Mouse (Mus musculus) heart, adult 8-10 months (tissue): Measurements from ENCODE around the gene Neurod4. TPM values are rescaled to one million over a fixed set of nuclear protein-coding genes. Genes with fewer than 3 reads are reported as not detected.
"Not testable (repeated sequence)": the region's sequence is repeated elsewhere in the genome, so short reads cannot be mapped to it uniquely, and the experiment has no call there.

Source experiments
- DNase-seq: peaks from one replicate; pipeline ENCODE4 v3.0.0; 2022; ENCODE audit warnings: low spot score
- total RNA-seq, 4 experiments: library from RNA; stranded (reverse); gene quantifications; 2 replicates each; pipeline ENCODE4 v1.2.4; 2022

Neurod4 gene
- total RNA-seq, result not detected

DNA sequence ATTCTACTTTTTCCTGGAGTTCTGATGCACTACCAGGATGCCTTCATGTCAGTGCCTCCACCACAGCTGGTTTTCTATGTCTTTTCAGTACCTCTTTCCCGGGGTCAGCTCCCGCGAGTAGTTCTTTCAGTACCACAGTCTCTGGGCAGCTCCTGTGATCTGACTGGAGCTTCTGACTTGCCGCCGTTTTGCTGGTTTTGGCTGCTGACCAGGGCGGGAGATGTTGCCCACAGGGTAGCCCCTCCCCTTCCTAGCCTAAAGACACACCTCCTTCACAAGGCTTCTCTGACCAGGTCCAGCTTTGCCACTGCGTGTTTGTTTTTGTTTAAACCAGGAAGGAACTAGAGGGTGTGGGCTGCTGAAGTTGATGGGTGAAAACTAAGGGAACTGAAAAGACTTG, at the start of gene Neurod4:
Gene Neurod4 (minus strand): TSS at position 175 of the 400 bp plus-strand sequence.
- DNase-seq, result no peak

DNA sequence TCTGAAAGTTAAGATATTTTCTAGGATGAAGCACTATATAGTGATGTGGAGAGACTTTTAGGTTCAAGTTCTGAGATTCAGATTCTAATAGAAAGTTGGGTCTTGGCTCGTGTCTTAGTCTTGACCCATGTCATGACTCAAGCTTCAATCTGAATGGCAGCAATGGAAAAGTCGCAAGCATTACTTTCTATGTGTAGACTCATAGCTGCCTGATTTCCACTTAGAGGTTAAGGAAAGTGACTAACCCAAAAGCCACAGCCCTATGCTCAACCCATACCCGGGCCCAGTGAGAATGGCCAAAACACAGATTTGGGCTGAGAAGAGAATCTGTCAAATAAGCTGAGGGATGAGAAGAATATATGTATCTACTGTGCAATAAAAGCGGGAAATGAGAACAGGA, 44.2 kb upstream of the Neurod4 start:
- DNase-seq, result no peak

DNA sequence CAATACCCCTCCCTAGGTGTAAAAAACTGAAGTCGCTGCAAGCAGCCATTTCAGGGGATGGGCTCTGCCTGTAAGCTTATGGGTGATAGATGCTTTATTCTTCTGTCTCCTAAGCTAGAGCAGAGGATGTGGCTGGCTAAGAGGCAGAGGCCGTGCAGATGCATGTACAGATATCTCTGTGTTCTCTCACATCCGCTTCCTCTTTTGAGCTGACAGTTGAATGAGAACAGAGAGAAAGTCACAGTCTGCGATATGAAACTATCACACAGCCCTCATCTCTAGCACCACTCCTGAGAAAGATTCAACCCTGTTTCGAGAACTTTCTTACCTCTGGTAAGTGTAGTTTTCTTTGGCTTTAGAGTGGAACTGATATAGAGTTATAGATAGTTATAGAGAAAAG, 42.6 kb upstream of the Neurod4 start, which contains the start of gene Tespa1:
Gene Tespa1 (plus strand): TSS at position 234 of the 400 bp plus-strand sequence.
- no peak for DNase-seq

DNA sequence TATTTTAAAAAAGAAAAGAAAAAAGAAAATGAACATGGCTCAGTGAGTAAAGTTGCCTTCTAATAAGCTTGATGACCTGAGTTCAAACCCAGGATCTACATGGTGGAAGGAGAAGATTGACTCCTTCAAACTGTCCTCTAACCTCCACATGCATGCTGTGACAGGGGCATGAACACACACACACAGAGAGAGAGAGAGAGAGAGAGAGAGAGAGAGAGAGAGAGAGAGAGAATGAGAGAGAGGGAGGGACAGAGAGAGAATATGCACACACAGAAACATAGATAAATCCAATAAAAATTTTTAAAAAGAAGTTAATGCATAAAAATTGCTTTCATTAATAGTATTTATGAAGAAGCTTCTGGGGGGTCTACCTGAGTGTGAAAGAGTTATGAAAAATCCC, 42.0 kb upstream of the Neurod4 start:
- DNase-seq, result no peak

DNA sequence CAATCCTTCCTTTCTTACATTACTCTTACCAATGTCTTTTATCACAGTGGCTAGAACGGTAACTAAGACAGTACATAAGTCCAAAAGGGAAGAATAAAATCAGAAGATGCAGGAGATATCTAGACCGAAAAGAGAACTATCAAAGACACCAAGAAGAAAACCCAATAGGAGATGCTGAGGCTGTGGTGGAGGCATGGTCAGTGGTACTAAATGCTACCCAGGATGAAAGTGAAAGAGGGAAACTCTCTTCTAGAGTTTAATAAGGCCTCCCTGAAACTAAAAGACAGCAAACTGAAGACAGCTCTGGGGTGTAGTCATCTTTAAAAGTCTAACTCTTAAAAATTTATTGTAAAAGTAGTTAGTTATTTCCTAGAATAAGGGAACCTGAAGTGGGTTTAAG, 40.7 kb upstream of the Neurod4 start:
- no peak for DNase-seq

DNA sequence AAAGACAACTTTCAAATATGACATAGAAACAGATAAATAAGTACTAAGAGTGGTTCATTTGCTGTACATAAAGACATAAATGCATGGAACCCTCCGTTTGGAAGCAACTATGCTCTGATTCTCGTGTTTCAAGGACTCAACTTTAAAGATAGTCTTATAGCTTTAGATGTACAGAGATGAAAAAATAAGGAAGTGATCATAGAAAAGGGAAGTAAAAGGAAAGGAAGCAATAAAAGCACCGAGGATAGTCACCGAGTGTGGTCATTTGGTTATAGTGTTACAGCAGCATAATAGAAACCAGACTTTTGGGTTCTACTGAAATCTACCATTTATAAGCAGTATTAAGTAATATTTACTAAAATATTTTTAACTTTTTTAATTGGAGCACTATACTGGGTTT, 38.7 kb upstream of the Neurod4 start:
- DNase-seq, result no peak

DNA sequence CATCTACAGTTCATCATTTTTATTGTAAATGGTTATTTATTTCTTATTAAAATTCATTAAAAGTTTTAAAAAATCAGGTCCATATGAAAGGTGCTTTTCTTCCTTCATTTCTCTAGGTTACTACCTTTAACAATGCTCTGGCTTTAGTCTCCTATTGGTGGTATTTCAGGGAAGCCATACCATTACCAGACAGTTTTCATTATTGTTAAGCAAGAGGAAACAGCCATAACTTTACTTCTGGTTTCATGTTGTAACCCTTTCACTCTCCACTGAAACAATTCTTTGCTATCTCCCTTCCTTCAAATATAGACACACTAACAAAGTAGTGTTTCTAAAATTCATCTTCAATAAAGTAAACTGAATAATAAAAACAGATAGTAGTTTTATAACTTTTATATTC, 35.8 kb upstream of the Neurod4 start:
- no peak for DNase-seq

DNA sequence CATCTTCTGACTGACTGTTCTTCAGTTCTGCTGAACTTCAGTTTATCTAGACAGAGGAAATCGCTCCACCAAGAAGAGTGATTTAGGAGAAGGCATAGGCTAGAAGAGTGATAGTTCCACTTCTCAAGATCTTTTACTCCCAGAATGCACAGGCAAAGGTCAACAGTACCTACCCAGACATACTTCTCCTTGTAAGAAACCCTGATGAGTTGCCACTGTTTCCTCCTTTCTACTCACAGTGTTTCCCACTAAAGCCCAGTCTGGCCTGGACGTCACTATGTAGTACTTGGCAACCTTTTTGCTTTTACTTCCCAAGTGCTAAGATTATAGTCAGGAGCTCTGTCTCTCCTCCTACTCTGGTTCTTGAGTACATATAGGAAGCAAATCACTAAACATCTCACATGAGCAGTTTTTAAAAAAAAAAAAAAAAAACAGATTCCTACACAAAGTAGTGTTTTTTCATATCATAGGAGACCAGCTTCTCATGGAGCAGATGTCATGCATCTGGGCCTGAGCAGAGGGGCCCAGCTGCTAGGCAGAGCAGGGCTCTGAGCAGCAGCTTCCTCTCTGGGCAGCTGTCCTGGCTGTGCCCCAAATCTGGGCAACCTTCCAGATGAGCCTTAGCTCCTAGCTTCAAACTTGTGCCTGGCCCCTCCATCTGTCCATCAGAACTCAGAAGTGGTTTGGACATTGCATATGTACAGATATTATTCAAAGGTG, 34.2 kb upstream of the Neurod4 start:
- DNase-seq, result peak; percentile 11

DNA sequence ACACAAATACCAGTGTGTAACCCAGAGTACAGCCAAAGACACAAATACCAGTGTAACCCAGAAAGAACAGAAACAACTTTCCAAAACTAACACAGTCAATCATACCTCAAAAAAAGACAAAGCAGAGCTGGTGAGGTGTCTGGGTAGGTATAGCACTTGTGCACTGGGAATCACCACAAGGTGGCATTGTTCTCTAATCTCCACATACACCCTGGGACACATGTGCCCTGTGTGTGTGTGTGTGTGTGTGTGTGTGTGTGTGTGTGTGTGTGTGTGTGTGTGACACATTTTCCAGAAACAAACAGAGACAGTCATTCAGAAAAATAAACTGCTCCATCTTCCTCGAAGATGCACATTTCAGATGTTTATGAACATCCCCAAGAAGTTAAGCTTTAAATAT, 33.5 kb upstream of the Neurod4 start:
- no peak for DNase-seq

DNA sequence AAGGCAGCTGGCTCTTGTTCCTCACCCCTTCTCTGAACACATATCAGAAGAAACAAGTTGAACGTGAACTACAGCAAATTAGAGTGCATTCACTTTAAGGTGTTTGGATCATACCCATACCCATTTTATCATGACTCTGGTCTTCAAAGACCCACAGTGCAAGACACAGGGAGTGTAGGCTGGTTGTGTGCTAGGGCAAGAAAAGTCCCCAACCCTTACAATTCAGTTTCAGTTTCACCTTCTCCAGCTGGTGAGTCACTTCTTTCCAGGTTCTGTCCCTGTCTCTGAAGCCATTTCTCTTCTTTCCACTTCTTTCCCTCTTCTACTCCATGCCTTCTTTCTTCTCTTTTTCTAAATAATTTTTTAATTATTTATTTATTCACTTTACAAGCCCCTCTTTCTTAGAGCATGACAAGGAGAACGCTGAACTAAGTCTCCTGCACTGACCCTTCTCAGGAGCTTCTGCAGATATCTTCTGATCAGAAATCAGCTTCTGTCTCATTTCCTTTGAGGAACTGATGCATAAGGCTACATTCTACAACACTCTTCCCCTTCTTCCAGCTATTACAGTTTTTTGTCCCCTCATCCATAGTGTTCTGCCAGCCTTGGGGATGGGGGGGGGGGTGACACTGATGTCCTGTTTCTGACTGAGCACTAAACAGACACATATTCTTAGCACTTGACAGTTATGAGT, 31.6 kb upstream of the Neurod4 start:
- DNase-seq, result no peak

DNA sequence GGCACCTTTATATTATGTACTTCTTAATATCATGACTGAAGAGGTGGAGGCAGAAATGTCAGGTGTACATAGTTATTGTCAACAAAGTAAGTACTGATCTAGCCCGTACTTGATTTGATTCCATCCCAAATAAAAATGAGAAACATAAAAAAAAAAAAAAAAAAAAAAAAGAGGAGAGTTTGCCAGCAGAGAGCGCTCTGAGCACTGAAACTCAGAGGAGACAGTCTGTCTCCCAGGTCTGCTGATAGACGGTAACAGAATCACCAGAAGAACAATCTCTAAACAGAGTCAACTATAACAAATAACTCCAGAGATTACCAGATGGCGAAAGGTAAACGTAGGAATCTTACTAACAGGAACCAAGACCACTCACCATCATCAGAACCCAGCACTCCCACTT, 24.1 kb upstream of the Neurod4 start:
- DNase-seq, result not testable (repeated sequence)

DNA sequence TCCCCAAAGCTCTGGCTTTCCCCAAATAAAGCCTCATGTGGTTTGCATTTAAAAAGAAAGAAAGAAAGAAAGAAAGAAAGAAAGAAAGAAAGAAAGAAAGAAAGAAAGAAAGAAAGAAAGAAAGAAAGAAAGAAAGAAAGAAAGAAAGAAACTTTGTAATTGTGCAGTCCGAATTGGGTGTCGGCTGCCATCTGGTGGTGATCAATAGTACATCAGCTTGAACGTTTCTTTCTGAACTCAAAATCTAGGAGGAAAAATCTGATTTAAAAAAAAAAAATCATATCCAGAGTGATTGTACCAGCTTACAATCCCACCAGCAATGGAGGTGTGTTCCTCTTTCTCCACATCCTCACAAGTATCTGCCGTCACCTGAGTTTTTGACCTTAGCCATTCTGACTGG, 18.7 kb upstream of the Neurod4 start:
- DNase-seq, result not testable (repeated sequence)

DNA sequence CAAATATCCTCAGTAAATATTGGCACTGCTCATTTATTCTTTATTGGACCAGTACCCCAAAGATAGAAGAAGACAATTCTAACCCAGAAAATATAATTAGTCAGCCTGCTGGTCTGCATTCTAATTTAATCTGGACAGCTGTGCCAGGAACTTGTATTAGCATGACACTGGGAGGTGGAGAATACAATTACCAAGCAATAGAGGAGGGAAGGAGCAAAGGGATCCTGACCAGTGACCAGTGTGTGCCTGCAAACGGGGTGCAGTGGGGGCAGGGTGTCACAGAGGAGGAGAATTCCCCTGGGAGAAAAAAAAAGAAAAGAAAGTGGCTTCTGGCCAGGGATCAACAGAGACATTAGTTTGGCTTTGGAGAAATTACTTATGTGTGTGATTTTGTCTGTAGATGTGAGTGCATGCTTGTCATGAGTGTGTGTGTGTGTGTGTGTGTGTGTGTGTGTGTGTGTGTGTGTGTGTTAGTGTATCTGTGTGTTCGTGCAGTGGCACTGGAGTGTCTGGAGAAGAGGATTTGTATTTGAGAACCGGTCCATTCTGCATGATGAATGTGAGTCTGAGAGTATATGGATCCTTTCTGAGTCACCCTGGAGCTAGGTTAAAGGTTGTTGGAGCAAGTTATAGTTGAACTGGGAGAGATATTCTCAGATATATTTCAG, 13.8 kb upstream of the Neurod4 start:
- no peak for DNase-seq

DNA sequence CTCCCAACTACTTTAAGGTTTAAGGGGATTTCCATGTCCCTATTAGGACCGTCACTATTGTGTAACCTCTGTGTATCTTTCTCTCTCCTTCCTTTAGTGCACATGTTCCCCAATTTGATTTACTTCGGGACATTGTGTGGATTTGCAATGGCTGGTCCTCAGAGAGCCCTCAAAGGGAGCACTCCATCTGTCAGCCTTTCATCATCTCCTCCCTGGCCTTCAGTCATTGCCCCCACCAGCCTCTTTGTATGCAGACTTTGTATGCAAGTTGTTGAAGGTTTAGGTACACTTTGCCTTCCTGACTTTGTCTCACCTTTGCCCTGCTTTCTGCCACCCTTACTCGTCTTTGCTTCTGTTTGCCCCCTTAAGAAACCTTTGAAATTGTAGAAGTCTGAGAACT, 8.0 kb upstream of the Neurod4 start:
- DNase-seq, result no peak

DNA sequence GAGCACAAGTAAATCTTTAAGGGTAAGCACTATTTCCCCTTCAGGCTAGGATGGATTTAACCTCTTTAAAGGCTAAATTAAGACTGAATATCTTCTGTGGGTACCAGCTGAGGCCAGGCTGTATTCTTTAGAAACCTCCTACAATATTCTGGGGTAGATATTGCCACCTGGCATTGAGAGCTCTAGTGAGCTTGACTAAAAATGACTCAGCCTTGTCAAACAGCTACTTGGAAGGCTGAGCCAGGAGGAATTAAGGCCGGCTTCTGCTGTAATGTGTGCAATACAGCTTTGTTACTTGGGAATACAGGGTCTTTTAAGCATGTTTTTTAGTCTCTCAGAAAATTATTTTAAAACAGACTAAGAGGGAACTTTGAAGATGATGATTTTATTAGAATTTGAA, 7.2 kb upstream of the Neurod4 start:
- no peak for DNase-seq

DNA sequence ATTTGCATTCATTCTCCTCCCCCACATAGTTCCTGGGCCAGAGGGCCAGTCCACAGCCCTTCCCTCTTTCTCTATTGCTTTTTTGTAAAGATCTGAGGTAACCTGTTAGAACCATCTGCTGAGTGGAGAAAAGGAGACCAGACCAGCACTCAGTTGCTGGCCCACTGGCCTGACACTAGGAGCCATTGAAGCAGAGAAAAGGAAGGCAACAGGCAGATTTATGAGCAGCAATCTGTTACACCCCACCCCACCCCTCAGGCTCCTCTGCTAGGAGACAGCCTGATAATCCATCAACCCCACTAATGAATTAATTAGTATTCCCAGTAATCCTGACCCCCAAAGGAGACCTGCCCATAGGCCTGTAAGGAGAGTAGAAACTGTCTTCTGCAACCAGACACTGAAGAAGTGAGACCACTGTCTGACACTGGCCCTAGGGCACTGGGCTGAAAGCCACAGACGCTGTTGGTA, 2.0 kb upstream of the Neurod4 start:
- no peak for DNase-seq

DNA sequence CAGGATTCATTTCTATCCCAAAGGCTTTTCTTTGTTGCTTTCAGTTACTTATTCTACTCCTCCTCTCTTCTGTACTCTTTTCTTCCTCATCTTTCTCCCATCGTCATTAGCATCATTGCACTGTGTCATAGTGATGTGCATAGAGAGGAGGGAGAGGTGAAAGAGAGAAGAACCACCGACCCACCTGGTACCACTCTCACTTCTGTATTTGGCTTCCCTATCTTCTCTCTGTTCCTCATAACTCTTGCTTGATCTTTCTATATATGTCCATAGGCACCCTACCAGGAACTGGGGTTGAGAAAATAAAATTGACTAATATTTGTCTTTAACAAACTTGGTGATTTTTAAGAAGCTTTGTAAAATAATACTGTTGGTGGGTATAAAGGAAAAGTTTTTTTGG, 3.5 kb downstream of the Neurod4 start:
- DNase-seq, result no peak

DNA sequence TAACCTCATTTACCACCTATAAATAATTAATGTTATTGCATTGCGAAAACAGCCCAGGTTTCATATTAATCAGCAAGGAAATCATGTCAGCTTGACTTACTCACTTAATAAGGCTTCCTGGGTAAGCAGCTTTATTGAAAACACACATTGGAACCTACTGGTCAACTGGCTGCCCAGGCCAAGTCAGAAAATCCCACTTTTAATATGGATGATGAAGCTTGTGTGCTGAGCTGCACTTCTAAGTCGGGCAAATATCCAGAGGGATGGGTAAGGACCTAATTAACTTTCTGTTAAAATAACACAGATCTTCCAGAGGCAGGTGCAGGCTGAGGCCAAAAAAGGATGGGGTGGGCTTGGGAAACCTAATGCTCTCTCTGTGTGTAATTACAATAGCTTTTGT, 4.3 kb downstream of the Neurod4 start:
- DNase-seq, result no peak

DNA sequence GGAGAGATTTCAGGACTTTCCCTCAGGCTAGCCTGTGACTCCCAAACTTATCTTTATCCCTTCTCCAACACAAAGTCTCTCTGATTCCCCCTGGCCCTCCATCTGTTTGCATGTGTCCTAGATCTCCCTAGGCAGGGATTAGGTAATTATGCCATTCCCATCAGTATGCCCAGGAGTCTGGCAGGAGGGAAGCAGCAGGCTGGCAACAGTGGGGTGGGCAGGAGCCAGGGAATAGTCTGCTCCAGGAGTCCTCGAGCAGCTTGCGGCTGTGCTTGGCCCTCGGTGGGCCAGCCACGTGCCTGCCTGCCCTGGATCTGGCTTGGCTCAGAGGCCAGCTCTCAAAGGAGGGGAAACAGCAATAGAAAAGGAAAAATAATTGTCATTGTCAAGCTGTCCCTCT, 16.8 kb downstream of the Neurod4 start:
- DNase-seq, result no peak

DNA sequence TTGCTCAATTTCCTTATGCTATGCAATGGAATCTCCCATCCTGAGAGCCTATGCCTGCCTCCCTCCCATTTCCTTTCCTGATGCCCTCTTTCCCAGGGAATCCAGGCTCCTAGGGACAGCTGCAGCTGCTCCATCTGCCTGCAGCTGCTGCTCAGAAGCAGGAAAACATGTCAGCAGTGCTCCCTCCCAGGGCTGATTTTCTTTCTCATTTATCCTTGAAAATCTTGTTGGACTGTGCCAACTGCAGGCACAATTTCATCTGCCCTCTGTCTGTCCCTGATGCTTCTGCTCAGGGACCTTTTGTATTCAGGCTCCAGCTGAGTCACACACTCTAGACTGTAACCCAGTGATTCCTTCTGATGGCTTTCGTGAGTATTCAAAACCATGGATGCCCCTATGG, 20.6 kb downstream of the Neurod4 start:
- no peak for DNase-seq

DNA sequence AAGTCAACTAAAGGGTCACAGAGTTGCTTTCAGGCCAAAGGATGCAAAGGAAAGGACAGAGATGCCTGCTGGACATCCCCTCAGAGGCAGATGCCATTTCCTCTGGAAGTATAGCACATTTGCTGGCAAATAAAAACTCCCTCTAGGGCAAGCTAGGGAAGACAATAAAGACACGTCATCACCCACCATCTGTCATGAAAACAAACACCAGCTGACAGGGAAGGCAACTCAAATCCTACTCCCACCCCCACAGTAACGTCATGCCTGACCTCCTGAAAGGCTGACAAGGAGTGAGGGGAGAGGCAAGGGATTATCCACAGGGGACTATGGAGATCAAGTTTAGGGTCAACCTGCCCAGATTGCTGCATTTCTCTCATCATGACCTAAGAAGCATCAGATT, 35.8 kb downstream of the Neurod4 start:
- DNase-seq, result no peak

DNA sequence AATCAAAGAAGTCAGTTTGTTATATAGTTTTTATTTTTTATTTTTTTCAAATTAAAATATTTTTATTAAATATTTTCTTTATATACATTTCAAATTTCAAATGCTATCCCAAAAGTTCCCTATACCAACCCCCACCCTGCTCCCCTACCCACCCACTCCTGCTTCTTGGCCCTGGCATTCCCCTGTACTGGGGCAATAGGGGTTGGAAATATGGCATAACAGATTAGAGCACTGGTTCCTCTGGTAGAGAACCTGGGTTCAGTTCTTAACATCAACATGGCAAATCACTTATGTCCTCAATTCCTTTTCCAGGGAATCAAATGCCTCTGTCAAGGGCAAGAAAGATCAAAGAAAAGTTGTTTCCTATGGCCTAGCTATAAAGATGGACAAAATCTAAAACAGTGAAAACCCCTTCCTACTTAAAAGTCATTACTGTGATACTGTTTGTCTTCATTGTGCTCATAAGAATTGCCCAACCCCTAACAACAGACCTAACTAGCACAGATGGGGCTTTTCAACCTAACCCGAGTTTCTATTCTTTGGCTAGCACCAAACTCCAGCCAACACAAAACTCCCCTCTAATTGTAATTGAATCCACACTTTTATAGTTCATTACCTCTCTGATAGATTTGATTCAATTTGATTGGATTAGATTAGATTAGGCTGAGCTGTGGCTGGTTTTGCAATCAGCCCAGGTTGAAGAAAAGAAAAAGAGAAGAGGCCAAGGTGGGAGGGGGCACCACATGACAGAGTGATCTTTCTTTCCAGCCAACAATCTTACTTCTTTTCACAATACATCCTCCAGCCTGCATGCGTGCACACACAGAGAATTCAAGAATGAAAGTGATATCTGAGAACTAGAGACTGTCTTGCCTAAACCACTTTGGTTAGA, 41.5 kb downstream of the Neurod4 start:
- DNase-seq, result no peak
